Mouse (Mus musculus) spleen, adult 2 months (tissue): ENCODE results near the gene Ubtf. TPM values are rescaled to one million over a fixed set of nuclear protein-coding genes. Genes with fewer than 3 reads are reported as not detected.

Experiments
- DNase-seq, 2 experiments: peaks; one replicate each; pipeline versions ENCODE4 v3.0.0 to v3.0.0-alpha.2; 2012 to 2021; ENCODE audit warnings: low spot score in 2 of 2, low read depth in 1 of 2
- H3K27ac ChIP-seq: fragments of 200-500 bp; 2 replicates; pipeline ENCODE4 v1.5.1; 2012; ENCODE audit warnings: low read length, inconsistent platforms; ENCODE audit not compliant: insufficient read depth
- H3K27me3 ChIP-seq: fragments of 200-500 bp; 2 replicates; pipeline ENCODE4 v1.6.1; 2012; ENCODE audit warnings: mild to moderate bottlenecking, moderate library complexity, low read length, inconsistent platforms; ENCODE audit not compliant: control insufficient read depth, insufficient read depth
- H3K36me3 ChIP-seq: fragments of 200-500 bp; 2 replicates; pipeline ENCODE4 v1.6.1; 2012; ENCODE audit warnings: mild to moderate bottlenecking, low read length, inconsistent platforms; ENCODE audit not compliant: control insufficient read depth, insufficient read depth
- H3K4me1 ChIP-seq: fragments of 200-500 bp; 2 replicates; pipeline ENCODE4 v1.6.1; 2011; ENCODE audit warnings: inconsistent platforms; ENCODE audit not compliant: control insufficient read depth, insufficient read depth, insufficient read length
- H3K4me3 ChIP-seq: fragments of 200-500 bp; 2 replicates; pipeline ENCODE4 v1.5.1; 2011; ENCODE audit warnings: mild to moderate bottlenecking, inconsistent platforms; ENCODE audit not compliant: insufficient read depth, insufficient read length; ENCODE audit errors: extremely low read depth
- CTCF ChIP-seq: fragments of 200-500 bp; IDR thresholded peaks from 2 replicates; pipeline ENCODE4 v1.5.1; 2011; ENCODE audit warnings: mild to moderate bottlenecking, inconsistent platforms; ENCODE audit not compliant: insufficient read depth, insufficient read length, insufficient replicate concordance; ENCODE audit errors: extremely low read depth
- POLR2A ChIP-seq: fragments of 200-500 bp; IDR thresholded peaks from 2 replicates; pipeline ENCODE4 v1.6.1; 2011; ENCODE audit warnings: low read depth, low read length, inconsistent platforms
- WGBS: fragments of 180-500 bp; shearing (Covaris S2); methylation state at CpG from one replicate; pipeline ENCODE4 v1.1.7; 2018; 5-methylcytosine and 5-hydroxymethylcytosine counted together
- polyA plus RNA-seq: library from polyadenylated mRNA; depleted of rRNA; stranded (reverse); fragments of >200 nt; gene quantifications from 2 replicates; pipeline ENCODE4 v1.2.3, GENCODE M21; 2012; rRNA removed

Gene Ubtf
- polyA plus RNA-seq, 1 experiment = 29.9 TPM

DNA sequence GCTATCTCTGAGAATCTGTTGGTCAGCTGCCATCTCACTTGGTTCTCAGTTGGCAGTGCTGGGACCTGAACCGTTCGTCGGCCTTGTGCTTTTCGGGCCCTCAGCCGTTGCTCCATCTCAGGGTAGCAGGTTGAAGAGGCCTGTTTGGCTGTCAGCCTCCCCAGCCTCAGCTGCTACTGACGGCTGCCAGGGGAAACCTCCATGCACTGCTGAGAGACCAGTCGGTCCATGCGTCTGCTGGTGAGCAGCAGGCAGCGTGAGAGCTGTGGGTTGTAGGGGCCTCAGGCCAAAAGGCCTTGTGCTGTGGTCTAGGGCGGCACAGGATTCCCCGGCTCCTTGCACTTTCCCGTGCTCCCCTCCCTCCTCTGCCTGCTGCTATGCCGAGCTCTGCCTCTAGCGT is 53.7 kb downstream of the Ubtf start:
- no peak overlapping the region for H3K4me3 ChIP-seq
- no peaks in the 10 kb centered on the region for H3K27me3 ChIP-seq
- WGBS = 92% methylated on average over 14 of the region's 14 CpGs
- H3K4me1 ChIP-seq = no peaks in the 10 kb centered on the region
- TF ChIP-seq CTCF (no peak), POLR2A (no peak)
- no peak overlapping the region for H3K27ac ChIP-seq
- DNase-seq = no peak
- H3K36me3 ChIP-seq = no peaks in the 10 kb centered on the region

DNA sequence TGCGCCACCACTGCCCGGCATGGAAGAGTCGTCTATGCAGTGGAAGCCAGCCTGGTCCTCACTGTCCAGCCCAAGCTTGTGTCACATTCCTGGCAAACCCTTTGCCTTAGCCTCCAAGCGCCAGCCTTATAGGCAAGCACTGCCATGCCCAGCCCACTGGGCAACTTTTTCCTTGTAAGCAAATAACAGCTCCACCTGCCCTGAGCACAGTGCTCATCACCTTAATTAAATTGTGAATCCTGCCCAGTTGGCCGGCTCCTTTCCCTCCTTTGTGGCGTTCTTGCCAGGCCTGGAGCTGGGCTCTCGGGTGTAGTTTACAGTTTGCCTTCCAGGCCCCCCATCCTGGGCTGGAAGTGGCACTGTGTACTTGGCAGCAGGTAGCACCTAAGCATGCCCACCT is 56.3 kb downstream of the Ubtf start:
- no peak for DNase-seq
- TF ChIP-seq POLR2A (no peak), CTCF (no peak)
- Histone ChIP-seq H3K36me3 (no peaks in the 10 kb centered on the region), H3K4me1 (no peaks in the 10 kb centered on the region), H3K27ac (no peak overlapping the region), H3K27me3 (no peaks in the 10 kb centered on the region), H3K4me3 (no peak overlapping the region)
- WGBS = 95% methylated on average over 7 of the region's 7 CpGs

DNA sequence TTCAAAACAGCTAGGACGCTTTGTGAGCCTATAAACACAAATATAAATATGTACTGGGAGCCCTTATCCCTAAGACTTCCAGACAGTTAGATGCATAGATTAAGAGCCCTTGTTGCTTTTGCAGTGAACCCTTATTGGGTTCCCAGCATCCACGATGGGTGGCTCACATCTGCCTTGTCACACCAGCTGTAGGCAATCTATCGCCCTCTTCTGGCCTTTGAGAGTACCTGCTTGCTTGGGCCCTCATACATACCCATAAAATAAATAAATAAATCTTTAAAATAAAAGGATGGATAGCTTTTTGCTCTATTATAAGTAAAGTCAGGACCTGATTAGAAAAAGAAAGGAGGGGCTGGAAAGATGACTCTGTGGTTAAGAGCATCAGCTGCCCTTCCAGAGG is 61.0 kb downstream of the Ubtf start:
- Histone ChIP-seq H3K27ac (no peak overlapping the region), H3K4me1 (no peaks in the 10 kb centered on the region), H3K36me3 (no peaks in the 10 kb centered on the region), H3K27me3 (no peaks in the 10 kb centered on the region), H3K4me3 (no peak overlapping the region)
- no peak for TF ChIP-seq CTCF
- TF ChIP-seq POLR2A = no peak
- DNase-seq = no peak
- 91% methylated on average over 3 of the region's 3 CpGs for WGBS

DNA sequence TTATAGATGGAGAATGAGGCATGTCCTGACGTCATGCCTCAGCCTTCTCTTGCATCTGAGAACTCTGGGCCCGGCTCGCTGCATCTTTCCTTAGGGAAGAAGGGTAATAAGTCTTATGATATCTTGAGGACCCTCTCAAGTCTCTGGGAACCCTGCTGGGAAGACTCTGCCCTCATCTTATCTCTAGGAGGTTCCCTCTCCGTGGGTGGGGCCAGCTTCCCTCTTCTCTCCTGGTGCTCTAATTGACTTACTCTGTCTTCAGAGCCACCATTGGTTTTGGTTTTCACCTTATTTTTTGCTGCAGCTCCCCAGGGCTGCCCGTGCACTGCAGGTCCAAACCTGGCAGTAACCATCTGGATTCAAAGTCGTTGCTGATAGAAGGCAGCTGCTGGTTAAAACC is 61.4 kb downstream of the Ubtf start:
- Histone ChIP-seq H3K36me3 (no peaks in the 10 kb centered on the region), H3K4me1 (no peaks in the 10 kb centered on the region), H3K27ac (no peak overlapping the region), H3K27me3 (no peaks in the 10 kb centered on the region), H3K4me3 (no peak overlapping the region)
- 89% methylated on average over 6 of the region's 6 CpGs for WGBS
- DNase-seq = no peak
- no peak for TF ChIP-seq POLR2A
- TF ChIP-seq CTCF = no peak

DNA sequence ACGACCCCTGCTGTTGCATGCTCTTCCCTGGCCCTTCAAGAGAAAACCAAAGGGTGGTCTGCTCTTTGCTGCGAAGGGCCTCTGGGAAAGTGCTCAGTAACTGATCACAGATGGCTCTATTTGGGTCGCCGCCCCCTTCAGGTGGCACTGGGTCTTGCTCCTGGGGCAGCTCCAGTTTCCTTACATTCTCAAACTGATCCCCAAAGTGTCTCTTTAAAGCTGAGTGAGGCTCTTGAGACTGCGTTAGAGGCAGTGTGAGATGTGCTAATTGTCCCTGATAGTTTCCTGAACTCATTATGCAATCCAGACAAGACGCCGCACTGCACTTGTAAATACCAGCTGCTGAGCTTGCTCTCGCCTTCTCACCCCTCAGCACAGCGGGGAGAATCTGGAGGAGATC is 62.0 kb downstream of the Ubtf start:
- WGBS = 89% methylated on average over 9 of the region's 9 CpGs
- Histone ChIP-seq H3K4me1 (no peaks in the 10 kb centered on the region), H3K27me3 (no peaks in the 10 kb centered on the region), H3K4me3 (no peak overlapping the region), H3K36me3 (no peaks in the 10 kb centered on the region), H3K27ac (no peak overlapping the region)
- TF ChIP-seq POLR2A = no peak
- TF ChIP-seq CTCF = peak; percentile 16; the same call in 1 of the 2 replicates
- no peak for DNase-seq

Other genes with a start within 250 kb of the Ubtf start
- 7.5 TPM in 2 replicates for gene Mpp2, start 231.2 kb downstream of the Ubtf start, polyA plus RNA-seq
- 0.29 and 0.50 TPM in 2 replicates for gene Ppy, start 218.4 kb downstream of the Ubtf start, polyA plus RNA-seq
- 0.72 TPM in 1 of 2 replicates, not detected in the other for gene Pyy, start 211.9 kb downstream of the Ubtf start, polyA plus RNA-seq
- gene Nags, start 174.2 kb downstream of the Ubtf start, polyA plus RNA-seq = 0.20 and 0.58 TPM in 2 replicates
- gene Tmem101, start 163.3 kb downstream of the Ubtf start, polyA plus RNA-seq = 15.2 and 18.5 TPM in 2 replicates
- 18.0 and 22.7 TPM in 2 replicates for gene Lsm12, start 134.4 kb downstream of the Ubtf start, polyA plus RNA-seq
- 63.9 and 72.3 TPM in 2 replicates for gene G6pc3, start 130.1 kb downstream of the Ubtf start, polyA plus RNA-seq
- 71.9 and 97.7 TPM in 2 replicates for gene Hdac5, start 89.6 kb downstream of the Ubtf start, polyA plus RNA-seq
- 1.9 and 4.5 TPM in 2 replicates for gene BC030867, start 70.9 kb downstream of the Ubtf start, polyA plus RNA-seq
- 0.13 and 0.19 TPM in 2 replicates for gene Asb16, start 51.0 kb downstream of the Ubtf start, polyA plus RNA-seq
- gene Tmub2, start 34.8 kb downstream of the Ubtf start, polyA plus RNA-seq = 31.6 and 41.1 TPM in 2 replicates
- 39.8 and 45.1 TPM in 2 replicates for gene Atxn7l3, start 23.1 kb downstream of the Ubtf start, polyA plus RNA-seq
- gene Slc4a1, start 46.5 kb upstream of the Ubtf start, polyA plus RNA-seq = 301 and 381 TPM in 2 replicates
- gene Rundc3a, start 73.7 kb upstream of the Ubtf start, polyA plus RNA-seq = 3.6 and 4.0 TPM in 2 replicates
- 348 and 407 TPM in 2 replicates for gene Slc25a39, start 88.2 kb upstream of the Ubtf start, polyA plus RNA-seq
- gene Grn, start 110.6 kb upstream of the Ubtf start, polyA plus RNA-seq = 232 and 240 TPM in 2 replicates
- 4.1 and 5.2 TPM in 2 replicates for gene Fam171a2, start 127.9 kb upstream of the Ubtf start, polyA plus RNA-seq
- gene Itga2b, start 150.4 kb upstream of the Ubtf start, polyA plus RNA-seq = 60.4 and 60.8 TPM in 2 replicates
- 12.3 and 13.6 TPM in 2 replicates for gene Gpatch8, start 236.7 kb upstream of the Ubtf start, polyA plus RNA-seq